In genomic region chr14:120224202-120224846, GRCm38 (mm10) we compare ENCODE assay signal across 9 mouse cellular contexts. TPM values are rescaled to one million over a fixed set of nuclear protein-coding genes. Genes with fewer than 3 reads are reported as not detected.
A peak's percentile ranks its signal among the peaks of the same experiment; 100 is the strongest.
DNase-seq lines count a peak whose midpoint lies in the region; ATAC-seq and TF ChIP-seq lines count a peak whose summit lies in the region.
"Had no signal": no experiment of that assay in that cellular context is flagged by ENCODE, and none has a peak within 500 bp of the region (broad histone marks: within the 10 kb centered on the region; RNA-seq: fewer than 3 reads in every experiment).

No protein-coding gene starts in this region.

- no peaks in the 10 kb centered on the region for H3K27me3 ChIP-seq in forebrain, embryonic 10.5 days (ENCODE audit: poor library complexity, severe bottlenecking)
- H3K27me3 ChIP-seq in forebrain, embryonic 15.5 days, result no peaks in the 10 kb centered on the region
- no peaks in the 10 kb centered on the region for H3K27me3 ChIP-seq in lung, embryonic 16.5 days (ENCODE audit: control insufficient read depth, insufficient read depth, low read depth, low read length)
- no peaks in the 10 kb centered on the region for H3K27me3 ChIP-seq in cerebellum, adult 2 months (ENCODE audit: control insufficient read depth, insufficient read depth, low read length)

- TF ChIP-seq POLR2A in cerebellum, adult 2 months (IDR thresholded peaks at IDR 0.05; ENCODE audit: borderline replicate concordance, insufficient read depth, low read length), result no peak

- no peak overlapping the region for H3K9ac ChIP-seq in forebrain, embryonic 15.5 days (replicated peaks)
- H3K9ac ChIP-seq in lung, embryonic 16.5 days (ENCODE audit: low read length), result no peak overlapping the region; the same call in 1 of the 2 replicates

- no peaks in the 10 kb centered on the region for H3K9me3 ChIP-seq in forebrain, embryonic 10.5 days
- 0 out of 2 replicates have a peak, but pooled peaks cover 8% of the 10 kb centered on the region for H3K9me3 ChIP-seq in forebrain, embryonic 15.5 days
- H3K9me3 ChIP-seq in lung, embryonic 16.5 days (ENCODE audit: control insufficient read depth, low read length), result peaks cover 2% of the 10 kb centered on the region

- H3K4me1 ChIP-seq in forebrain, embryonic 10.5 days, result peaks cover 6% of the 10 kb centered on the region
- H3K4me1 ChIP-seq in forebrain, embryonic 15.5 days, result peaks cover 7% of the 10 kb centered on the region
- H3K4me1 ChIP-seq in lung, embryonic 16.5 days (replicated peaks; ENCODE audit: control insufficient read depth, insufficient read depth, low read length), result peaks cover 13% of the 10 kb centered on the region
- H3K4me1 ChIP-seq in cerebellum, adult 2 months (ENCODE audit: control insufficient read depth, insufficient read depth, low read length), result peaks cover 11% of the 10 kb centered on the region

- H3K27ac ChIP-seq in forebrain, embryonic 10.5 days, result peak overlapping the region; percentile 53; the same call in 1 of the 2 replicates
- H3K27ac ChIP-seq in forebrain, embryonic 15.5 days (replicated peaks), result no peak overlapping the region
- H3K27ac ChIP-seq in lung, embryonic 16.5 days (ENCODE audit: low read length), result 0 out of 2 replicates have a peak overlapping the region, but pooled peaks have one; percentile 30
- H3K27ac ChIP-seq in cerebellum, adult 2 months (ENCODE audit: insufficient read depth, low read length), result no peak overlapping the region

- no peak overlapping the region for H3K4me2 ChIP-seq in forebrain, embryonic 15.5 days (replicated peaks)
- H3K4me2 ChIP-seq in lung, embryonic 16.5 days (ENCODE audit: low read depth, low read length), result no peak overlapping the region

- WGBS in forebrain, embryonic 10.5 days, result 67% methylated on average over 6 of the region's 6 CpGs
- WGBS in forebrain, embryonic 15.5 days, result 53% methylated on average over 6 of the region's 6 CpGs
- WGBS in lung, embryonic 16.5 days, result 37% methylated on average over 6 of the region's 6 CpGs
- WGBS in cerebellum, adult 2 months, result 69% methylated on average over 6 of the region's 6 CpGs

- no peak for TF ChIP-seq CTCF in cerebellum, adult 2 months (IDR thresholded peaks at IDR 0.05; ENCODE audit: borderline replicate concordance, insufficient read depth, low read depth, low read length)

- no peaks in the 10 kb centered on the region for H3K36me3 ChIP-seq in forebrain, embryonic 10.5 days (replicated peaks)
- H3K36me3 ChIP-seq in forebrain, embryonic 15.5 days, result no peaks in the 10 kb centered on the region
- H3K36me3 ChIP-seq in lung, embryonic 16.5 days (ENCODE audit: control insufficient read depth, insufficient read depth, low read length), result no peaks in the 10 kb centered on the region

- ATAC-seq in forebrain, embryonic 15.5 days (replicated peaks), result no peak
- peak; percentile 84 for ATAC-seq in lung, embryonic 16.5 days (ENCODE audit: low read depth)

- H3K4me3 ChIP-seq in forebrain, embryonic 10.5 days, result no peak overlapping the region
- H3K4me3 ChIP-seq in forebrain, embryonic 15.5 days, result no peak overlapping the region
- H3K4me3 ChIP-seq in lung, embryonic 16.5 days (ENCODE audit: low read length), result no peak overlapping the region
- H3K4me3 ChIP-seq in cerebellum, adult 2 months (replicated peaks; ENCODE audit: insufficient read depth, low read depth, low read length), result no peak overlapping the region

- DNase-seq in forebrain, embryonic 10.5 days (ENCODE audit: extremely low spot score, low spot score), result no peak
- peak; percentile 13 for DNase-seq in right cerebral cortex, postnatal 4 days
- DNase-seq in right cerebral cortex, adult 2 months (ENCODE audit: low spot score in 2 of 2), result no peak
- DNase-seq in layer of hippocampus, adult 18-20 months (ENCODE audit: low spot score in 2 of 2), result no peak
- no peak for DNase-seq in layer of hippocampus, adult 9-10 months (ENCODE audit: low spot score)
- DNase-seq in cerebellum, adult 2 months, result no peak
- DNase-seq: cerebellum, adult 11-12 months had no signal

RNA-seq across cellular contexts. Expression of gene Mbnl2, which starts 51.1 kb away (rescaled TPM):
- polyA plus RNA-seq in forebrain, embryonic 10.5 days (2016; fragmentation: Nextera tagmentation; extraction: Ambion mirVana), result 30.0 TPM in 2 replicates
- 22.2 TPM in 2 replicates for polyA plus RNA-seq in forebrain, embryonic 15.5 days (2015; fragmentation: Nextera tagmentation; extraction: Ambion mirVana)
- 162 and 164 TPM in 2 replicates for polyA plus RNA-seq in lung, embryonic 16.5 days (2015; fragmentation: Nextera tagmentation; extraction: Ambion mirVana)
- 100 to 1,000 TPM; 246 to 260 TPM for total RNA-seq in layer of hippocampus, adult 18-20 months (2021)
- 163 and 176 TPM in 2 replicates for polyA plus RNA-seq in cerebellum, adult 2 months (2012; rRNA removed)

Comparison
In these comparisons a context has a peak if more than half of its experiments do, and no peak if none do; other contexts are left out.
1. H3K27ac ChIP-seq: peak in forebrain, embryonic 10.5 days (single experiment) and lung, embryonic 16.5 days (single experiment); none in forebrain, embryonic 15.5 days (single experiment) and cerebellum, adult 2 months (single experiment).